Mouse (Mus musculus): ENCODE results near the gene Defb21. TPM values are rescaled to one million over a fixed set of nuclear protein-coding genes. Genes with fewer than 3 reads are reported as not detected.

Defb21 gene
- not detected in 2 replicates for polyA plus RNA-seq (2012)

DNA sequence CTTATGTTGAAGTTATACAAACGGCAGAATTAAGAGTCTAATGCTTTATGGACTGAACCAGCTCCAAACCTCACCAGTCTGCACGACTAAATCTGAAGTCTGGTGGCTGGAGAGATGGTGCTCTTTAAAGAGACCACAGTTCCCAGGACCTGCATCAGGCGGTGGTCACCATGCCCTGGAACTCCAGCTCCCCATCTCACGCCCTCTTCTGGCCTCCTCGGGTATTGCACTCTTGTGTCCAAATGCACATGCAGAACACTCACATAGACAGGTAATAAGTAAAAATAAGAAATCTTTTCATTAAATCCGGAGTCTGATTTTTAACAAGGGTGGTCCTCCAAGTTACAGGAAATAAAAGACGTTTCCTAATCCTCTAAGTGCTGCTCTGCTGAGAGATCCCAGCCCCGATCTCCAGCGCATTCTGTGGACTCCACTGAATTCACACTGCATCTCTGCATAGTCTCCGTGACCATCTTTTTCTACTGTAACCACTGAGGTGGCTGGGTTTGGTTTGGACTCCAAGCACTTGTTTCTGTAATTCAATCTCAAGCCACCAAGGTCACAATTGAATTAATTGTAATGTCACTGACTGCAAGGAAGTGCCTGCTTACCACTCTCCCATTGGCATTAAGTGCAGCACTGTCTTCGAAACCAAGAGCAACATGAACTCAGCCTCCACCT is at the start of gene Defb21:
Defb21 (plus strand) TSS at position 631 of the 681 bp plus-strand sequence.
- no peaks in the 10 kb centered on the region for H3K27me3 ChIP-seq (ENCODE audit: control insufficient read depth)
- H3K36me3 ChIP-seq (ENCODE audit: control insufficient read depth): no peaks in the 10 kb centered on the region
- no peaks in the 10 kb centered on the region for H3K4me1 ChIP-seq (ENCODE audit: control insufficient read depth)
- no peaks in the 10 kb centered on the region for H3K9me3 ChIP-seq (ENCODE audit: control insufficient read depth, low read length)
- no peak for TF ChIP-seq TAL1 (IDR thresholded peaks at IDR 0.05; ENCODE audit: low read length)
- TF ChIP-seq GATA1 (IDR thresholded peaks at IDR 0.05; ENCODE audit: low read length): no peak
- no peak within 1 kb of the TSS for H3K4me3 ChIP-seq (replicated peaks)

- H3K4me1 ChIP-seq (ENCODE audit: control insufficient read depth): no peaks in the 10 kb centered on the region
- H3K9me3 ChIP-seq (ENCODE audit: control insufficient read depth, low read length): peaks cover 3% of the 10 kb centered on the region; the same call in 1 of the 2 replicates
- H3K4me3 ChIP-seq (replicated peaks): no peak within 1 kb of the TSS
- H3K27me3 ChIP-seq (ENCODE audit: control insufficient read depth): no peaks in the 10 kb centered on the region
- TF ChIP-seq TAL1 (IDR thresholded peaks at IDR 0.05; ENCODE audit: low read length) (no peak), GATA1 (IDR thresholded peaks at IDR 0.05; ENCODE audit: low read length) (no peak)
- H3K36me3 ChIP-seq (ENCODE audit: control insufficient read depth): no peaks in the 10 kb centered on the region
Observed at GRCm38 (mm10) chr2:152539944-152540710, 32.4 kb upstream of the Defb21 start, which contains the start of gene Defb29. Defb29 (minus strand) TSS chr2:152540098.

DNA sequence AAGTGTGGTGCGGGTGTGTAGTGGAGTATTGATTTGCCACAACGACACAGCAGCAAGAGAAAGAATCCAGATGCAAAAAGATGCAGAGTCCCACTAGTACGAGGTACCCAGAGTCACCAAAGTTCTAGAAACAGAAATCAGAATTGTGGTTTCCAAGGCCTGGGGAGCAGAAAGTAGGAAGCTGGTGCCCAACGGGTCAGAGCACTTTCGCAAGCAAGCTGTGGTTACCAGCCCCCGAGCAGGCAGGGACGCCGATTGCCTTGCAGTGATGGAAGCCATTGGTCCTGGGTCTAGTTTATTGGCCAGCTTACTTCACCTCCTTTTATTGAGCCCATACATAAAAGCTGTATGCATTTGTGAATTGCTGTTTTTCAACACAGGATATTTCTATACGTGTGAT is 30.6 kb upstream of the Defb21 start:
- no peak for TF ChIP-seq GATA1 (IDR thresholded peaks at IDR 0.05; ENCODE audit: low read length)
- no peak for TF ChIP-seq TAL1 (IDR thresholded peaks at IDR 0.05; ENCODE audit: low read length)
- no peak overlapping the region for H3K4me3 ChIP-seq (replicated peaks)
- H3K4me1 ChIP-seq (ENCODE audit: control insufficient read depth): no peaks in the 10 kb centered on the region
- no peaks in the 10 kb centered on the region for H3K36me3 ChIP-seq (ENCODE audit: control insufficient read depth)
- no peaks in the 10 kb centered on the region for H3K27me3 ChIP-seq (ENCODE audit: control insufficient read depth)
- peaks cover 3% of the 10 kb centered on the region; the same call in 1 of the 2 replicates for H3K9me3 ChIP-seq (ENCODE audit: control insufficient read depth, low read length)

DNA sequence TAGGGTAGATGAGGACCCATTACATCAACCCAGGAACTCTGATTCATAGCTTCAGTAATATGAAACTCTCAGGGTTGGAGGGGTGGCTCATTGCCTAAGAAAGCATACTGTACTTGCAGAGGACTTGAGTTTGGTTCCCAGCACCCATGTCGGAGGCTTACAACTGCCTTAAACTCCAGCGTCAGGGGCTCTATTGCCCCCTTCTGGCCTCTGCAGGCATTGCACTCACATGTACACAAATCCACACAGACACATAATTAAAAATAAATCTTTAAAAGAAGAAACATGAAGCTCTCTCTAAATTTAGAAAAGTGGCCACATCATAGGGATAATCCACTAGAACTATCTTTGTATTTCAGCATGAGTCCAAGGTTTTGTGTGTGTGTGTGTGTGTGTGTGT is 29.6 kb upstream of the Defb21 start:
- Histone ChIP-seq H3K4me3 (replicated peaks) (no peak overlapping the region), H3K4me1 (ENCODE audit: control insufficient read depth) (no peaks in the 10 kb centered on the region), H3K36me3 (ENCODE audit: control insufficient read depth) (no peaks in the 10 kb centered on the region), H3K9me3 (ENCODE audit: control insufficient read depth, low read length) (peaks cover 3% of the 10 kb centered on the region; the same call in 1 of the 2 replicates), H3K27me3 (ENCODE audit: control insufficient read depth) (no peaks in the 10 kb centered on the region)
- no peak for TF ChIP-seq TAL1 (IDR thresholded peaks at IDR 0.05; ENCODE audit: low read length)
- no peak for TF ChIP-seq GATA1 (IDR thresholded peaks at IDR 0.05; ENCODE audit: low read length)

DNA sequence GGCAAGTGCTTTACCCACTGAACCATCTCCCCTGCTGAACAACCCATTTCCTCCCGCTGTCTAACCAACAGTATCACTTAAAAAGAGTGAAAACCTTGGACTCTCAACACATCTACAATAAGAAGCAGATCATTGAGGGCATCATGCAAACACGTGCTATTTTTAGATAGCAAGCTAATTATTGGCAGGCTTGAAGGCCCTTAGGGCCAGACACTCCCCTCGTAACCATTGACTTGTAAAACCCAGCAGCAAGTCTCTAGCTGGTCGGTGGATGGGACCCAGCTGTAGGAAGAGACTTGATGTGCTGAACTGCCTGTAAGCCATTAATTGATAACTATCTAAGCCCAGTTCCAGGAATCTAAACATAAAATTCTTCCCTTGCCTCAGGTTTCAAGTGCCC is 29.1 kb upstream of the Defb21 start:
- Histone ChIP-seq H3K27me3 (ENCODE audit: control insufficient read depth) (no peaks in the 10 kb centered on the region), H3K9me3 (ENCODE audit: control insufficient read depth, low read length) (peaks cover 3% of the 10 kb centered on the region; the same call in 1 of the 2 replicates), H3K4me3 (replicated peaks) (no peak overlapping the region), H3K4me1 (ENCODE audit: control insufficient read depth) (no peaks in the 10 kb centered on the region), H3K36me3 (ENCODE audit: control insufficient read depth) (no peaks in the 10 kb centered on the region)
- TF ChIP-seq TAL1 (IDR thresholded peaks at IDR 0.05; ENCODE audit: low read length): no peak
- TF ChIP-seq GATA1 (IDR thresholded peaks at IDR 0.05; ENCODE audit: low read length): no peak

DNA sequence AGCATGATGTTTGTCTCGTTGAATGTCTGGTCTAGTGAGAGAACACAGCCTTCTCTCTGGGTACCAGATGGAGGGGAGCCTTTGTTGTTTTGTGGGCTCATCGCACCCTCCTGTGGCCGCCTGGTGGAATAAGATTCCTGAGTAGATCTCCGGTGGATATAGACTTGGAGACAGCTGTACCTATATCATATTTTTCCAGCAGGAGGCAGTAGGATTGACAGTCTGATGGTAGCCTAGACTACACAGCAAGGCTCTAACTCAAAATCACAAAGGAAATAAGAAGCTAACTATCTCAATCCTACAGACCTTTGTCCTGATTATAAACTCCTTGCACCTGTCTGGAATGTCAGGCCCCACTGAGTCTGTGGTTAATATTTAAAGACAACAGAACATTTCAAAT is 27.9 kb upstream of the Defb21 start:
- H3K4me1 ChIP-seq (ENCODE audit: control insufficient read depth): no peaks in the 10 kb centered on the region
- peaks cover 3% of the 10 kb centered on the region; the same call in 1 of the 2 replicates for H3K9me3 ChIP-seq (ENCODE audit: control insufficient read depth, low read length)
- H3K27me3 ChIP-seq (ENCODE audit: control insufficient read depth): no peaks in the 10 kb centered on the region
- no peaks in the 10 kb centered on the region for H3K36me3 ChIP-seq (ENCODE audit: control insufficient read depth)
- no peak overlapping the region for H3K4me3 ChIP-seq (replicated peaks)
- TF ChIP-seq TAL1 (IDR thresholded peaks at IDR 0.05; ENCODE audit: low read length) (no peak), GATA1 (IDR thresholded peaks at IDR 0.05; ENCODE audit: low read length) (no peak)

DNA sequence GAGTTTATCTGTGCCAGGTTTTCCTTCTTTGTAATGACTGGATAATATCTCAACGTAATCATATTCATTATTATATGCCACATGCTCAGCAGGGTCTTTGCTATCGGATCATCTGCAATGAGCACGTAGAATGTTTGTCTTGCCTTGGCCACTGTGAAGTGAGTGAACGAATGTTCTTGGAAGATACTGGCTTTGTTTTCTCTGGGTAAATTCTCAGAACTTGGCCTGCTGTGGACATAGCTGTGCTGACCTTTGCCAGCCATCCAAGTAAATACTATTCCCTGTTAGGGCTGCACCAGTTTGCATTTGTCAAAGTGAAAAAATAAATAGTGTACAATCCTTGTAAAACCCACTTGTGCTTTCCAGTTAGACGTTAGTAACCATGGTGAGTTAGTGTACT is 24.4 kb upstream of the Defb21 start:
- no peak for TF ChIP-seq TAL1 (IDR thresholded peaks at IDR 0.05; ENCODE audit: low read length)
- TF ChIP-seq GATA1 (IDR thresholded peaks at IDR 0.05; ENCODE audit: low read length): no peak
- H3K4me3 ChIP-seq (replicated peaks): no peak overlapping the region
- no peaks in the 10 kb centered on the region for H3K4me1 ChIP-seq (ENCODE audit: control insufficient read depth)
- H3K9me3 ChIP-seq (ENCODE audit: control insufficient read depth, low read length): no peaks in the 10 kb centered on the region
- no peaks in the 10 kb centered on the region for H3K36me3 ChIP-seq (ENCODE audit: control insufficient read depth)
- H3K27me3 ChIP-seq (ENCODE audit: control insufficient read depth): no peaks in the 10 kb centered on the region

DNA sequence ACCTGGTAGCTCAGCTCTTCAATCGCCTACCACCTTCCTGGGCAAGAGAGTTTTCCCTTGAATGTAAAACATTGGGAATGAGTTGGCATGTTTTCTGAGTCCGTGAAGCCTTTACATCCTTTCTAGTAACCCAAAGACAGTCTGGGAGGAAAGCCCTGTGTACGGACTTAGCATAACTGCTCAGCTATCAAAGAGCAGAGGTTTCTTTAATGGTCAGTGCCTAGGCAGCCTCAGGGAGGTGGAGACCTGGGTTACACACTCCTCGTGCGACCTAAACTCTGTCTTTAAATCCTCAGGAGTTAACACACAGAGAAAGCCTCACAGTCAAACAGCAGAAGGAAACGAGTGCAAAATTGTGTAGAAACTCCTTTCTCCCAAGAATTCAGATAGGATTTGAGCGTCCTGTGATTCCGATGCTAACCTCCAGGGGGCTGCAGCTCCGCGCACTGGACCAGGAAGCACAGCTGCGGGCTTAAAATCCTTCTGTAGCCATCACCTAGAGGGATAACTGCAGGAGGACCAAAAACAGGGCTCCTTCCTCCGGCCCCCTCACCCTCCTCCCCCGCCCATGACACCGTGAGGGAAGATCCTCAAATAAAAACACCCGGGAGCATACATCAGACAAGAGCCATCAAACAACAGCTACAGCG is 18.6 kb upstream of the Defb21 start:
- Histone ChIP-seq H3K36me3 (ENCODE audit: control insufficient read depth) (no peaks in the 10 kb centered on the region), H3K9me3 (ENCODE audit: control insufficient read depth, low read length) (no peaks in the 10 kb centered on the region), H3K4me3 (replicated peaks) (no peak overlapping the region), H3K27me3 (ENCODE audit: control insufficient read depth) (no peaks in the 10 kb centered on the region; the same call in 1 of the 2 replicates), H3K4me1 (ENCODE audit: control insufficient read depth) (no peaks in the 10 kb centered on the region)
- TF ChIP-seq TAL1 (IDR thresholded peaks at IDR 0.05; ENCODE audit: low read length): no peak

DNA sequence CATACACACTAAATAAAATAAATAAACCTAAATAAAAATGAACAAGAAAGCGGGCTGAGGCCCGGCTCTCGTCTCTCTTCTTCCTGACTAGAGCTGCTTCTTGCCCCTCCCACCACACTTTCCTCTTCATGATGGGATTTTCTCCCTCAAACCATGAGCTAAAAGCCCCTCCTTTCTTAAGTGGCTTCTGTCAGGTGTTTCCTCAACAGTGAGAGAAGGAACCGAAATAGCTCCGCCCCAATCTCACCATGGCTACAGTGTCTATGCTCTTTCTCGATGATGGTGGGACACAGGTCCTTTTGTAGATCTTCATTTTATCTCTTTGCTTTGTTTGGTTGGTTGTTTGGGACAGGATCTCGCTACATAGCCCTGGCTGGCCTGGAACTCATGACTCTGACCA is 15.9 kb upstream of the Defb21 start:
- Histone ChIP-seq H3K9me3 (ENCODE audit: control insufficient read depth, low read length) (no peaks in the 10 kb centered on the region), H3K4me1 (ENCODE audit: control insufficient read depth) (no peaks in the 10 kb centered on the region; the same call in 1 of the 2 replicates), H3K27me3 (ENCODE audit: control insufficient read depth) (no peaks in the 10 kb centered on the region; the same call in 1 of the 2 replicates), H3K36me3 (ENCODE audit: control insufficient read depth) (no peaks in the 10 kb centered on the region), H3K4me3 (replicated peaks) (no peak overlapping the region)
- no peak for TF ChIP-seq TAL1 (IDR thresholded peaks at IDR 0.05; ENCODE audit: low read length)

Measured in erythroblast, embryonic 14.5 days (primary cell).